Mouse (Mus musculus) E14TG2a.4 (cell line): ENCODE measurements around the gene Gm21190.
"Not testable (repeated sequence)": the region's sequence is repeated elsewhere in the genome, so short reads cannot be mapped to it uniquely, and the experiment has no call there.

ENCODE experiments used
- CTCF ChIP-seq: conservative IDR thresholded peaks from 2 replicates; pipeline ENCODE4 v1.5.1; 2014; ENCODE audit warnings: low read length
- NANOG ChIP-seq: IDR thresholded peaks from 2 replicates; pipeline ENCODE4 v1.6.1; 2014; ENCODE audit warnings: borderline replicate concordance, low read length, mixed read lengths
- POU5F1 ChIP-seq: IDR thresholded peaks from 2 replicates; pipeline ENCODE4 v1.6.1; 2014; ENCODE audit warnings: low read length, borderline replicate concordance

GRCm38 (mm10) chr5:15548642-15549041 is 19.6 kb upstream of the Gm21190 start:
- TF ChIP-seq CTCF, NANOG, POU5F1: not testable (repeated sequence)
